Mouse (Mus musculus) intestine, embryonic 15.5 days (tissue): ENCODE results near the gene Inpp5f. TPM values are rescaled to one million over a fixed set of nuclear protein-coding genes. Genes with fewer than 3 reads are reported as not detected.

Experiments
- ATAC-seq: fragments of 200-750 bp; cut with Nextera tagmentation; 2 replicates; pipeline ENCODE4 v1.8.0; 2017; ENCODE audit warnings: moderate TSS enrichment, moderate library complexity
- H3K27ac ChIP-seq: fragments of 300-500 bp; sonication (generic); 2 replicates; pipeline ENCODE4 v1.5.1; 2015; ENCODE audit warnings: mild to moderate bottlenecking, inconsistent platforms
- H3K27me3 ChIP-seq: fragments of 300-500 bp; sonication (generic); replicated peaks from 2 replicates; pipeline ENCODE4 v1.6.1; 2015; ENCODE audit warnings: inconsistent platforms
- H3K36me3 ChIP-seq: fragments of 300-500 bp; sonication (generic); 2 replicates; pipeline ENCODE4 v1.6.1; 2015; ENCODE audit warnings: inconsistent platforms
- H3K4me1 ChIP-seq: fragments of 300-500 bp; sonication (generic); replicated peaks from 2 replicates; pipeline ENCODE4 v1.6.1; 2015; ENCODE audit warnings: inconsistent platforms
- H3K4me2 ChIP-seq: fragments of 300-500 bp; sonication (generic); replicated peaks from 2 replicates; pipeline ENCODE4 v1.6.1; 2015; ENCODE audit warnings: mild to moderate bottlenecking, inconsistent platforms
- H3K4me3 ChIP-seq: fragments of 300-500 bp; sonication (generic); replicated peaks from 2 replicates; pipeline ENCODE4 v1.5.1; 2015; ENCODE audit warnings: inconsistent platforms
- H3K9ac ChIP-seq: fragments of 300-500 bp; sonication (generic); 2 replicates; pipeline ENCODE4 v1.6.1; 2015; ENCODE audit warnings: inconsistent platforms
- H3K9me3 ChIP-seq: fragments of 300-500 bp; sonication (generic); 2 replicates; pipeline ENCODE4 v1.6.1; 2016; ENCODE audit warnings: inconsistent platforms
- WGBS: fragments of 180-500 bp; shearing (Covaris S2); methylation state at CpG from one replicate; pipeline ENCODE4 v1.1.7; 2015; 5-methylcytosine and 5-hydroxymethylcytosine counted together
- polyA plus RNA-seq: library from polyadenylated mRNA; unstranded; fragments of >200 nt; fragmentation: Nextera tagmentation; extraction: Ambion mirVana; gene quantifications from 2 replicates; pipeline ENCODE4 v1.2.1, GENCODE M21; 2015

Inpp5f gene
- polyA plus RNA-seq, 1 experiment from 2014 or later = 17.9 TPM

- Histone ChIP-seq H3K27me3 (no peaks in the 10 kb centered on the region), H3K4me2 (no peak overlapping the region), H3K4me1 (no peaks in the 10 kb centered on the region), H3K27ac (no peak overlapping the region), H3K9me3 (no peaks in the 10 kb centered on the region), H3K4me3 (no peak overlapping the region), H3K36me3 (no peaks in the 10 kb centered on the region), H3K9ac (no peak overlapping the region)
- ATAC-seq = no peak
- 74% methylated on average over 1 of the region's 1 CpGs for WGBS
Observed at GRCm38 (mm10) chr7:128627723-128628122, 16.6 kb downstream of the Inpp5f start.

GRCm38 (mm10) chr7:128633156-128633555, 22.0 kb downstream of the Inpp5f start:
- Histone ChIP-seq H3K27ac (no peak overlapping the region), H3K4me3 (no peak overlapping the region), H3K4me1 (no peaks in the 10 kb centered on the region), H3K9me3 (no peaks in the 10 kb centered on the region), H3K36me3 (no peaks in the 10 kb centered on the region), H3K4me2 (no peak overlapping the region), H3K9ac (no peak overlapping the region), H3K27me3 (no peaks in the 10 kb centered on the region)
- 47% methylated on average over 4 of the region's 4 CpGs for WGBS
- ATAC-seq = no peak

GRCm38 (mm10) chr7:128639925-128640485, 28.9 kb downstream of the Inpp5f start:
- no peaks in the 10 kb centered on the region for H3K9me3 ChIP-seq
- H3K4me1 ChIP-seq = no peaks in the 10 kb centered on the region
- no peak overlapping the region for H3K9ac ChIP-seq
- no peak overlapping the region for H3K4me2 ChIP-seq
- H3K4me3 ChIP-seq = no peak overlapping the region
- H3K36me3 ChIP-seq = no peaks in the 10 kb centered on the region
- no peak overlapping the region for H3K27ac ChIP-seq
- ATAC-seq = no peak
- WGBS = 76% methylated on average over 5 of the region's 5 CpGs
- no peaks in the 10 kb centered on the region for H3K27me3 ChIP-seq

GRCm38 (mm10) chr7:128641571-128641970, 30.4 kb downstream of the Inpp5f start:
- ATAC-seq = no peak
- H3K4me3 ChIP-seq = no peak overlapping the region
- no peaks in the 10 kb centered on the region for H3K27me3 ChIP-seq
- H3K4me1 ChIP-seq = no peaks in the 10 kb centered on the region
- H3K36me3 ChIP-seq = no peaks in the 10 kb centered on the region
- no peaks in the 10 kb centered on the region for H3K9me3 ChIP-seq
- no peak overlapping the region for H3K9ac ChIP-seq
- 90% methylated on average over 7 of the region's 7 CpGs for WGBS
- H3K4me2 ChIP-seq = no peak overlapping the region
- H3K27ac ChIP-seq = no peak overlapping the region

GRCm38 (mm10) chr7:128642386-128642785, 31.3 kb downstream of the Inpp5f start:
- H3K36me3 ChIP-seq = no peaks in the 10 kb centered on the region
- no peak overlapping the region for H3K4me3 ChIP-seq
- H3K27ac ChIP-seq = no peak overlapping the region
- 71% methylated on average over 5 of the region's 5 CpGs for WGBS
- no peak for ATAC-seq
- no peaks in the 10 kb centered on the region for H3K9me3 ChIP-seq
- no peaks in the 10 kb centered on the region for H3K27me3 ChIP-seq
- H3K9ac ChIP-seq = no peak overlapping the region
- H3K4me1 ChIP-seq = no peaks in the 10 kb centered on the region
- no peak overlapping the region for H3K4me2 ChIP-seq

GRCm38 (mm10) chr7:128656970-128657369, 45.8 kb downstream of the Inpp5f start:
- no peaks in the 10 kb centered on the region for H3K9me3 ChIP-seq
- H3K9ac ChIP-seq = no peak overlapping the region
- no peak overlapping the region for H3K4me2 ChIP-seq
- ATAC-seq = no peak
- H3K27ac ChIP-seq = no peak overlapping the region
- H3K27me3 ChIP-seq = no peaks in the 10 kb centered on the region
- no peaks in the 10 kb centered on the region for H3K36me3 ChIP-seq
- no peak overlapping the region for H3K4me3 ChIP-seq
- H3K4me1 ChIP-seq = no peaks in the 10 kb centered on the region
- 91% methylated on average over 1 of the region's 1 CpGs for WGBS

- no peaks in the 10 kb centered on the region for H3K27me3 ChIP-seq
- H3K4me3 ChIP-seq = no peak overlapping the region
- 86% methylated on average over 8 of the region's 8 CpGs for WGBS
- no peak overlapping the region for H3K9ac ChIP-seq
- H3K9me3 ChIP-seq = no peaks in the 10 kb centered on the region
- H3K4me2 ChIP-seq = no peak overlapping the region
- no peaks in the 10 kb centered on the region for H3K36me3 ChIP-seq
- ATAC-seq = no peak
- H3K27ac ChIP-seq = no peak overlapping the region
- H3K4me1 ChIP-seq = no peaks in the 10 kb centered on the region
Observed at GRCm38 (mm10) chr7:128663906-128664305, 52.8 kb downstream of the Inpp5f start.

GRCm38 (mm10) chr7:128664861-128665377, 53.8 kb downstream of the Inpp5f start:
- Histone ChIP-seq H3K36me3 (no peaks in the 10 kb centered on the region), H3K9me3 (no peaks in the 10 kb centered on the region), H3K4me1 (no peaks in the 10 kb centered on the region), H3K4me2 (no peak overlapping the region), H3K27me3 (no peaks in the 10 kb centered on the region), H3K27ac (no peak overlapping the region), H3K9ac (no peak overlapping the region), H3K4me3 (no peak overlapping the region)
- WGBS = 88% methylated on average over 11 of the region's 11 CpGs
- no peak for ATAC-seq

- Histone ChIP-seq H3K4me3 (no peak overlapping the region), H3K4me1 (peaks cover 8% of the 10 kb centered on the region; the same call in 1 of the 2 replicates), H3K36me3 (no peaks in the 10 kb centered on the region), H3K27me3 (no peaks in the 10 kb centered on the region), H3K27ac (no peak overlapping the region), H3K9me3 (no peaks in the 10 kb centered on the region), H3K9ac (no peak overlapping the region), H3K4me2 (no peak overlapping the region)
- WGBS = 82% methylated on average over 5 of the region's 5 CpGs
- no peak for ATAC-seq
Observed at GRCm38 (mm10) chr7:128667788-128668187, 56.7 kb downstream of the Inpp5f start.

- no peaks in the 10 kb centered on the region for H3K27me3 ChIP-seq
Observed at GRCm38 (mm10) chr7:128668831-128669230, 57.7 kb downstream of the Inpp5f start.

GRCm38 (mm10) chr7:128671952-128672351, 60.8 kb downstream of the Inpp5f start:
- H3K4me3 ChIP-seq = no peak overlapping the region
- H3K36me3 ChIP-seq = no peaks in the 10 kb centered on the region
- H3K27ac ChIP-seq = no peak overlapping the region
- H3K27me3 ChIP-seq = no peaks in the 10 kb centered on the region
- H3K9ac ChIP-seq = no peak overlapping the region
- H3K4me1 ChIP-seq = peaks cover 10% of the 10 kb centered on the region; the same call in 1 of the 2 replicates
- peak; percentile 70 for ATAC-seq
- peak overlapping the region; percentile 25 for H3K4me2 ChIP-seq
- no peaks in the 10 kb centered on the region for H3K9me3 ChIP-seq
- WGBS = 24% methylated on average over 8 of the region's 8 CpGs

More at GRCm38 (mm10) chr7:128668831-128669230, 57.7 kb downstream of the Inpp5f start:
- Histone ChIP-seq H3K4me2 (no peak overlapping the region), H3K9ac (no peak overlapping the region), H3K4me3 (no peak overlapping the region), H3K36me3 (no peaks in the 10 kb centered on the region), H3K4me1 (peaks cover 10% of the 10 kb centered on the region; the same call in 1 of the 2 replicates), H3K9me3 (no peaks in the 10 kb centered on the region), H3K27ac (no peak overlapping the region)
- WGBS = 59% methylated on average over 2 of the region's 2 CpGs
- ATAC-seq = no peak

GRCm38 (mm10) chr7:128672408-128673010, 61.4 kb downstream of the Inpp5f start:
- WGBS = 14% methylated on average over 15 of the region's 15 CpGs
- no peaks in the 10 kb centered on the region for H3K27me3 ChIP-seq
- no peaks in the 10 kb centered on the region for H3K9me3 ChIP-seq
- H3K4me2 ChIP-seq = peak overlapping the region; percentile 25
- H3K4me3 ChIP-seq = no peak overlapping the region
- H3K9ac ChIP-seq = no peak overlapping the region
- peaks cover 10% of the 10 kb centered on the region; the same call in 1 of the 2 replicates for H3K4me1 ChIP-seq
- peak; percentile 95 for ATAC-seq
- peak overlapping the region; percentile 36; the same call in 1 of the 2 replicates for H3K27ac ChIP-seq
- no peaks in the 10 kb centered on the region for H3K36me3 ChIP-seq

GRCm38 (mm10) chr7:128678546-128678945, 67.4 kb downstream of the Inpp5f start:
- Histone ChIP-seq H3K9ac (no peak overlapping the region), H3K27ac (no peak overlapping the region), H3K9me3 (no peaks in the 10 kb centered on the region), H3K4me1 (no peaks in the 10 kb centered on the region), H3K4me3 (no peak overlapping the region), H3K27me3 (no peaks in the 10 kb centered on the region), H3K4me2 (no peak overlapping the region), H3K36me3 (no peaks in the 10 kb centered on the region)
- no peak for ATAC-seq
- WGBS = 78% methylated on average over 3 of the region's 3 CpGs
